Mouse (Mus musculus) embryonic stem cell, embryonic (primary cell): ENCODE measurements around the gene Ncbp2.

Experiments
- CTCF ChIA-PET, 4 experiments: fragments of 300-600 bp in 2 of 4; fragments of 350-600 bp in 2 of 4; sonication (Branson Sonifier 250); formaldehyde crosslinking; loops; one replicate each; lab custom pipeline; 2022; ENCODE audit warnings: inconsistent platforms in 2 of 4; lab: Charles Lee
- POLR2A ChIA-PET, 4 experiments: fragments of 300-600 bp in 2 of 4; fragments of 350-600 bp in 2 of 4; sonication (Branson Sonifier 250); formaldehyde crosslinking; loops; one replicate each; lab custom pipeline; 2022; ENCODE audit warnings: antibody characterized with exemption in 4 of 4, inconsistent platforms in 1 of 4; lab: Charles Lee

Ncbp2 gene

GRCm38 (mm10) chr16:31947333-31947732 is 980 bp upstream of the Ncbp2 start:
- CTCF ChIA-PET: interaction anchor here in 1 of 4 experiments (1.3 kb wide), 1 partner anchor 34 kb away, joined by 3 read pairs; no protein-coding TSS in a partner anchor
- POLR2A ChIA-PET: interaction anchor here (0.6 to 2.6 kb wide), 24 partner anchors 11 to 153 kb away, joined by 3 to 17 read pairs (median 4); partner anchors contain the start of genes Senp5 (in 3 of the 4), Cep19 (in 1 of the 4), Pigx (in 1 of the 4) and Pigz (in 1 of the 4)

- ChIA-PET POLR2A (interaction anchor here (0.6 to 2.6 kb wide), 24 partner anchors 12 to 152 kb away, joined by 3 to 17 read pairs (median 4); partner anchors contain the start of genes Senp5 (in 3 of the 4), Cep19 (in 1 of the 4), Pigx (in 1 of the 4) and Pigz (in 1 of the 4)), CTCF (interaction anchor here in 2 of 4 experiments (0.6 to 1.3 kb wide), 2 partner anchors 33 to 324 kb away, joined by 3 read pairs; partner anchors contain the start of gene Smco1 (in 1 of the 2))
These were observed 404 bp upstream of the Ncbp2 start for GRCm38 (mm10) chr16:31947901-31948316.

- POLR2A ChIA-PET: interaction anchor here in 3 of 4 experiments (0.8 to 1.4 kb wide), 6 partner anchors 8 to 1630 kb away, joined by 3 to 4 read pairs (median 3); no protein-coding TSS in a partner anchor
- CTCF ChIA-PET: interaction anchor here in 3 of 4 experiments (0.6 to 1.5 kb wide), 4 partner anchors 18 to 343 kb away, joined by 3 to 5 read pairs (median 4); no protein-coding TSS in a partner anchor
These were observed 14.9 kb downstream of the Ncbp2 start for GRCm38 (mm10) chr16:31963224-31963623.

GRCm38 (mm10) chr16:31975258-31975657 is 26.9 kb downstream of the Ncbp2 start:
- ChIA-PET POLR2A (interaction anchor here in 1 of 4 experiments (0.7 kb wide), 1 partner anchor 1942 kb away, joined by 4 read pairs; no protein-coding TSS in a partner anchor), CTCF (no interaction called here)

- POLR2A ChIA-PET: no interaction called here
These were observed 31.2 kb downstream of the Ncbp2 start for GRCm38 (mm10) chr16:31979501-31979900.

GRCm38 (mm10) chr16:31980946-31981345 is 32.6 kb downstream of the Ncbp2 start:
- ChIA-PET CTCF (interaction anchor here (0.5 to 1.6 kb wide), 41 partner anchors 8 to 1491 kb away, joined by 3 to 15 read pairs (median 4); partner anchors contain the start of genes Pigz (in 1 of the 4), Senp5 (in 1 of the 4) and Slc51a (in 1 of the 4)), POLR2A (interaction anchor here in 3 of 4 experiments (0.7 to 2.1 kb wide), 9 partner anchors 9 to 1203 kb away, joined by 3 to 18 read pairs (median 4); partner anchors contain the start of gene Senp5 (in 1 of the 3))

More at GRCm38 (mm10) chr16:31979501-31979900, 31.2 kb downstream of the Ncbp2 start:
- CTCF ChIA-PET: no interaction called here

GRCm38 (mm10) chr16:31992039-31992438 is 43.7 kb downstream of the Ncbp2 start:
- ChIA-PET CTCF (interaction anchor here (0.6 to 1.6 kb wide), 20 partner anchors 8 to 226 kb away, joined by 3 to 12 read pairs (median 3); partner anchors contain the start of gene Senp5 (in 2 of the 4)), POLR2A (interaction anchor here (0.5 to 2.6 kb wide), 10 partner anchors 8 to 29 kb away, joined by 3 to 32 read pairs (median 4); partner anchors contain the start of gene Senp5 (in 4 of the 4))

GRCm38 (mm10) chr16:31993195-31993594 is 44.9 kb downstream of the Ncbp2 start:
- CTCF ChIA-PET: interaction anchor here in 2 of 4 experiments (0.5 to 1.6 kb wide), 3 partner anchors 9 to 50 kb away, joined by 3 to 9 read pairs (median 4); partner anchors contain the start of gene Senp5 (in 1 of the 2)
- POLR2A ChIA-PET: interaction anchor here in 3 of 4 experiments (0.5 to 2.6 kb wide), 7 partner anchors 9 to 30 kb away, joined by 3 to 32 read pairs (median 6); partner anchors contain the start of gene Senp5 (in 3 of the 3)

GRCm38 (mm10) chr16:31993946-31994345 is 45.6 kb downstream of the Ncbp2 start:
- CTCF ChIA-PET: no interaction called here
- POLR2A ChIA-PET: interaction anchor here in 1 of 4 experiments (1.8 kb wide), 1 partner anchor 10 kb away, joined by 6 read pairs; no protein-coding TSS in a partner anchor

GRCm38 (mm10) chr16:31996371-31996770 is 48.1 kb downstream of the Ncbp2 start:
- POLR2A ChIA-PET: interaction anchor here in 3 of 4 experiments (0.5 to 1.2 kb wide), 10 partner anchors 10 to 105 kb away, joined by 3 to 7 read pairs (median 3); no protein-coding TSS in a partner anchor
- CTCF ChIA-PET: interaction anchor here (0.6 to 0.9 kb wide), 8 partner anchors 12 to 1435 kb away, joined by 3 to 4 read pairs (median 3); no protein-coding TSS in a partner anchor

GRCm38 (mm10) chr16:32002509-32003477 is 54.5 kb downstream of the Ncbp2 start, which contains the start of gene Senp5:
TSS of gene Senp5 (minus strand) at chr16:32003287.
- CTCF ChIA-PET: interaction anchor here (0.5 to 2.0 kb wide), 16 partner anchors 10 to 657 kb away, joined by 3 to 12 read pairs (median 4); no protein-coding TSS in a partner anchor

GRCm38 (mm10) chr16:32004731-32005130 is 56.4 kb downstream of the Ncbp2 start:
- ChIA-PET POLR2A (interaction anchor here in 2 of 4 experiments (0.5 to 1.4 kb wide), 2 partner anchors 15 to 354 kb away, joined by 4 to 5 read pairs; no protein-coding TSS in a partner anchor), CTCF (no interaction called here)

More at GRCm38 (mm10) chr16:32002509-32003477, 54.5 kb downstream of the Ncbp2 start, which contains the start of gene Senp5:
- POLR2A ChIA-PET: interaction anchor here (0.5 to 2.4 kb wide), 137 partner anchors 8 to 950 kb away, joined by 3 to 32 read pairs (median 4); partner anchors contain the start of genes Cep19 (in 2 of the 4), Fbxo45 (in 2 of the 4), Pak2 (in 2 of the 4) and Pigx (in 2 of the 4)

- POLR2A ChIA-PET: interaction anchor here in 2 of 4 experiments (1.4 to 1.5 kb wide), 3 partner anchors 11 to 13 kb away, joined by 3 to 4 read pairs (median 3); no protein-coding TSS in a partner anchor
- CTCF ChIA-PET: no interaction called here
These were observed 60.4 kb downstream of the Ncbp2 start for GRCm38 (mm10) chr16:32008529-32009293.

GRCm38 (mm10) chr16:32009913-32010312 is 61.6 kb downstream of the Ncbp2 start:
- POLR2A ChIA-PET: interaction anchor here in 3 of 4 experiments (0.6 to 3.6 kb wide), 7 partner anchors 7 to 859 kb away, joined by 3 to 17 read pairs (median 4); partner anchors contain the start of gene Senp5 (in 1 of the 3)
- CTCF ChIA-PET: interaction anchor here in 2 of 4 experiments (1.1 to 1.2 kb wide), 2 partner anchors 18 kb away, joined by 3 to 4 read pairs; no protein-coding TSS in a partner anchor

GRCm38 (mm10) chr16:32010330-32010729 is 62.0 kb downstream of the Ncbp2 start:
- ChIA-PET CTCF (interaction anchor here in 3 of 4 experiments (0.5 to 1.2 kb wide), 3 partner anchors 18 to 22 kb away, joined by 3 to 4 read pairs (median 3); no protein-coding TSS in a partner anchor), POLR2A (interaction anchor here in 3 of 4 experiments (0.8 to 3.6 kb wide), 6 partner anchors 8 to 389 kb away, joined by 3 to 17 read pairs (median 4); partner anchors contain the start of gene Senp5 (in 1 of the 3))
